Mouse (Mus musculus) lung, adult 2 months (tissue): Measurements from ENCODE around the gene Farp1. TPM values are rescaled to one million over a fixed set of nuclear protein-coding genes. Genes with fewer than 3 reads are reported as not detected.

Experiments used
- DNase-seq: peaks from one replicate; pipeline ENCODE4 v3.0.0; 2022
- H3K4me1 ChIP-seq: fragments of 200-500 bp; 2 replicates; pipeline ENCODE4 v1.6.1; 2011; ENCODE audit warnings: low read length; ENCODE audit not compliant: control insufficient read depth, insufficient read depth
- H3K4me3 ChIP-seq: fragments of 200-500 bp; replicated peaks from 2 replicates; pipeline ENCODE3; 2011; ENCODE audit warnings: low read depth, mild to moderate bottlenecking, control low read depth, low read length; ENCODE audit errors: extremely low read depth
- CTCF ChIP-seq: fragments of 200-500 bp; IDR thresholded peaks from 2 replicates; pipeline ENCODE4 v1.5.1; 2011; ENCODE audit warnings: mild to moderate bottlenecking, low read length, control low read depth; ENCODE audit not compliant: insufficient read depth
- POLR2A ChIP-seq: fragments of 200-500 bp; IDR thresholded peaks from 2 replicates; pipeline ENCODE4 v1.6.1; 2011; ENCODE audit warnings: low read depth, mild to moderate bottlenecking, control low read depth, low read length, borderline replicate concordance; ENCODE audit errors: extremely low read depth
- WGBS: fragments of 180-500 bp; shearing (Covaris S2); methylation state at CpG from one replicate; pipeline ENCODE4 v1.1.7; 2018; 5-methylcytosine and 5-hydroxymethylcytosine counted together
- polyA plus RNA-seq: library from polyadenylated mRNA; depleted of rRNA; stranded (reverse); fragments of >200 nt; gene quantifications from 2 replicates; pipeline ENCODE4 v1.2.3, GENCODE M21; 2012

Gene Farp1
- polyA plus RNA-seq, 1 experiment: 42.3 TPM

- 72% methylated on average over 13 of the region's 13 CpGs for WGBS
- TF ChIP-seq POLR2A: no peak
- TF ChIP-seq CTCF: no peak
- no peak for DNase-seq
- Histone ChIP-seq H3K4me3 (no peak overlapping the region), H3K4me1 (peaks cover 6% of the 10 kb centered on the region)
Observed at GRCm38 (mm10) chr14:121110492-121111267, 75.7 kb downstream of the Farp1 start.

- TF ChIP-seq POLR2A (no peak), CTCF (no peak)
- H3K4me3 ChIP-seq: no peak overlapping the region
- DNase-seq: no peak
- peaks cover 4% of the 10 kb centered on the region for H3K4me1 ChIP-seq
- WGBS: 82% methylated on average over 8 of the region's 8 CpGs
Observed at GRCm38 (mm10) chr14:121112061-121112460, 77.1 kb downstream of the Farp1 start.

GRCm38 (mm10) chr14:121113785-121114184, 78.8 kb downstream of the Farp1 start:
- Histone ChIP-seq H3K4me1 (peaks cover 4% of the 10 kb centered on the region), H3K4me3 (no peak overlapping the region)
- TF ChIP-seq CTCF: no peak
- TF ChIP-seq POLR2A: no peak
- no peak for DNase-seq
- 86% methylated on average over 6 of the region's 6 CpGs for WGBS

GRCm38 (mm10) chr14:121116696-121117095, 81.7 kb downstream of the Farp1 start:
- no peak for DNase-seq
- Histone ChIP-seq H3K4me3 (no peak overlapping the region), H3K4me1 (no peaks in the 10 kb centered on the region)
- TF ChIP-seq POLR2A (no peak), CTCF (no peak)
- WGBS: 59% methylated on average over 4 of the region's 4 CpGs

GRCm38 (mm10) chr14:121118860-121119259, 83.9 kb downstream of the Farp1 start:
- no peak for DNase-seq
- no peak for TF ChIP-seq CTCF
- no peak for TF ChIP-seq POLR2A
- 70% methylated on average over 7 of the region's 7 CpGs for WGBS
- H3K4me1 ChIP-seq: no peaks in the 10 kb centered on the region
- H3K4me3 ChIP-seq: no peak overlapping the region

GRCm38 (mm10) chr14:121121664-121122063, 86.7 kb downstream of the Farp1 start:
- Histone ChIP-seq H3K4me3 (no peak overlapping the region), H3K4me1 (no peaks in the 10 kb centered on the region; the same call in 1 of the 2 replicates)
- 55% methylated on average over 3 of the region's 3 CpGs for WGBS
- TF ChIP-seq POLR2A: no peak
- TF ChIP-seq CTCF: no peak
- no peak for DNase-seq

GRCm38 (mm10) chr14:121122852-121123251, 87.9 kb downstream of the Farp1 start:
- Histone ChIP-seq H3K4me1 (no peaks in the 10 kb centered on the region; the same call in 1 of the 2 replicates), H3K4me3 (no peak overlapping the region)
- no peak for TF ChIP-seq CTCF
- TF ChIP-seq POLR2A: no peak
- DNase-seq: no peak
- 57% methylated on average over 2 of the region's 2 CpGs for WGBS

- H3K4me3 ChIP-seq: no peak overlapping the region
- TF ChIP-seq CTCF (no peak), POLR2A (no peak)
- no peak for DNase-seq
- no peaks in the 10 kb centered on the region; the same call in 1 of the 2 replicates for H3K4me1 ChIP-seq
- WGBS: 72% methylated on average over 8 of the region's 8 CpGs
Observed at GRCm38 (mm10) chr14:121124409-121125010, 89.5 kb downstream of the Farp1 start.

- TF ChIP-seq CTCF (no peak), POLR2A (no peak)
- WGBS: 96% methylated on average over 3 of the region's 3 CpGs
- DNase-seq: no peak
- Histone ChIP-seq H3K4me3 (no peak overlapping the region), H3K4me1 (no peaks in the 10 kb centered on the region; the same call in 1 of the 2 replicates)
Observed at GRCm38 (mm10) chr14:121125651-121126050, 90.7 kb downstream of the Farp1 start.

- H3K4me3 ChIP-seq: no peak overlapping the region
- TF ChIP-seq CTCF: no peak
- TF ChIP-seq POLR2A: no peak
- DNase-seq: no peak
- WGBS: 67% methylated on average over 4 of the region's 4 CpGs
- no peaks in the 10 kb centered on the region; the same call in 1 of the 2 replicates for H3K4me1 ChIP-seq
Observed at GRCm38 (mm10) chr14:121126291-121126690, 91.3 kb downstream of the Farp1 start.
